Mouse (Mus musculus): ENCODE measurements around the gene Ptgr2. TPM values are rescaled to one million over a fixed set of nuclear protein-coding genes. Genes with fewer than 3 reads are reported as not detected.
A peak's percentile ranks its signal among the peaks of the same experiment; 100 is the strongest.

The Ptgr2 gene
- polyA plus RNA-seq, 1 experiment, result 253 TPM

GRCm38 (mm10) chr12:84277832-84278231 lies 7.2 kb upstream of the Ptgr2 start:
- Histone ChIP-seq H3K4me3 (ENCODE audit: insufficient read depth, low read depth, low read length) (no peak overlapping the region), H3K4me1 (ENCODE audit: control insufficient read depth, insufficient read depth, insufficient read length, low read length) (no peaks in the 10 kb centered on the region), H3K27ac (replicated peaks; ENCODE audit: low read depth, low read length) (no peak overlapping the region)

- H3K4me1 ChIP-seq (ENCODE audit: control insufficient read depth, insufficient read depth, insufficient read length, low read length), result no peaks in the 10 kb centered on the region
- no peak overlapping the region for H3K4me3 ChIP-seq (ENCODE audit: insufficient read depth, low read depth, low read length)
- H3K27ac ChIP-seq (replicated peaks; ENCODE audit: low read depth, low read length), result no peak overlapping the region
Observed at GRCm38 (mm10) chr12:84278901-84279300, 6.1 kb upstream of the Ptgr2 start.

- peak overlapping the region; percentile 96 for H3K27ac ChIP-seq (replicated peaks; ENCODE audit: low read depth, low read length)
- 0 out of 2 replicates have a peak, but pooled peaks cover 2% of the 10 kb centered on the region for H3K4me1 ChIP-seq (ENCODE audit: control insufficient read depth, insufficient read depth, insufficient read length, low read length)
- peak overlapping the region; percentile 74 for H3K4me3 ChIP-seq (ENCODE audit: insufficient read depth, low read depth, low read length)
Observed at GRCm38 (mm10) chr12:84284391-84284790, 641 bp upstream of the Ptgr2 start.

GRCm38 (mm10) chr12:84285593-84285968 lies 549 bp downstream of the Ptgr2 start:
- H3K4me1 ChIP-seq (ENCODE audit: control insufficient read depth, insufficient read depth, insufficient read length, low read length), result 0 out of 2 replicates have a peak, but pooled peaks cover 2% of the 10 kb centered on the region
- peak overlapping the region; percentile 94 for H3K27ac ChIP-seq (replicated peaks; ENCODE audit: low read depth, low read length)
- peak overlapping the region; percentile 74 for H3K4me3 ChIP-seq (ENCODE audit: insufficient read depth, low read depth, low read length)

- H3K4me1 ChIP-seq (ENCODE audit: control insufficient read depth, insufficient read depth, insufficient read length, low read length), result 0 out of 2 replicates have a peak, but pooled peaks cover 2% of the 10 kb centered on the region
Observed at GRCm38 (mm10) chr12:84288461-84288860, 3.4 kb downstream of the Ptgr2 start.

GRCm38 (mm10) chr12:84297851-84298250 lies 12.8 kb downstream of the Ptgr2 start:
- H3K4me1 ChIP-seq (ENCODE audit: control insufficient read depth, insufficient read depth, insufficient read length, low read length), result no peaks in the 10 kb centered on the region
- H3K4me3 ChIP-seq (ENCODE audit: insufficient read depth, low read depth, low read length), result no peak overlapping the region
- no peak overlapping the region for H3K27ac ChIP-seq (replicated peaks; ENCODE audit: low read depth, low read length)

More at GRCm38 (mm10) chr12:84288461-84288860, 3.4 kb downstream of the Ptgr2 start:
- H3K4me3 ChIP-seq (ENCODE audit: insufficient read depth, low read depth, low read length), result no peak overlapping the region
- H3K27ac ChIP-seq (replicated peaks; ENCODE audit: low read depth, low read length), result no peak overlapping the region

GRCm38 (mm10) chr12:84299265-84299664 lies 14.2 kb downstream of the Ptgr2 start:
- no peaks in the 10 kb centered on the region for H3K4me1 ChIP-seq (ENCODE audit: control insufficient read depth, insufficient read depth, insufficient read length, low read length)
- H3K4me3 ChIP-seq (ENCODE audit: insufficient read depth, low read depth, low read length), result no peak overlapping the region
- no peak overlapping the region for H3K27ac ChIP-seq (replicated peaks; ENCODE audit: low read depth, low read length)

- Histone ChIP-seq H3K4me1 (ENCODE audit: control insufficient read depth, insufficient read depth, insufficient read length, low read length) (no peaks in the 10 kb centered on the region), H3K27ac (replicated peaks; ENCODE audit: low read depth, low read length) (no peak overlapping the region), H3K4me3 (ENCODE audit: insufficient read depth, low read depth, low read length) (no peak overlapping the region)
Observed at GRCm38 (mm10) chr12:84304101-84304500, 19.1 kb downstream of the Ptgr2 start.

- Histone ChIP-seq H3K27ac (replicated peaks; ENCODE audit: low read depth, low read length) (no peak overlapping the region), H3K4me3 (ENCODE audit: insufficient read depth, low read depth, low read length) (no peak overlapping the region), H3K4me1 (ENCODE audit: control insufficient read depth, insufficient read depth, insufficient read length, low read length) (no peaks in the 10 kb centered on the region)
Observed at GRCm38 (mm10) chr12:84304554-84304953, 19.5 kb downstream of the Ptgr2 start.

- H3K4me1 ChIP-seq (ENCODE audit: control insufficient read depth, insufficient read depth, insufficient read length, low read length), result no peaks in the 10 kb centered on the region
- H3K4me3 ChIP-seq (ENCODE audit: insufficient read depth, low read depth, low read length), result no peak overlapping the region
- no peak overlapping the region for H3K27ac ChIP-seq (replicated peaks; ENCODE audit: low read depth, low read length)
Observed at GRCm38 (mm10) chr12:84311306-84311705, 26.3 kb downstream of the Ptgr2 start.

- H3K4me3 ChIP-seq (ENCODE audit: insufficient read depth, low read depth, low read length), result peak overlapping the region; percentile 84
- H3K27ac ChIP-seq (replicated peaks; ENCODE audit: low read depth, low read length), result peak overlapping the region; percentile 95
- no peaks in the 10 kb centered on the region for H3K4me1 ChIP-seq (ENCODE audit: control insufficient read depth, insufficient read depth, insufficient read length, low read length)
Observed at GRCm38 (mm10) chr12:84316006-84316405, 31.0 kb downstream of the Ptgr2 start.

GRCm38 (mm10) chr12:84316721-84317621 lies 31.9 kb downstream of the Ptgr2 start, which contains the start of gene Zfp410:
Zfp410 (plus strand) TSS chr12:84316852.
- Histone ChIP-seq H3K27ac (replicated peaks; ENCODE audit: low read depth, low read length) (peak within 1 kb of the TSS; percentile 95), H3K4me3 (ENCODE audit: insufficient read depth, low read depth, low read length) (peak within 1 kb of the TSS; percentile 84), H3K4me1 (ENCODE audit: control insufficient read depth, insufficient read depth, insufficient read length, low read length) (no peaks in the 10 kb centered on the region)

- Histone ChIP-seq H3K4me1 (ENCODE audit: control insufficient read depth, insufficient read depth, insufficient read length, low read length) (no peaks in the 10 kb centered on the region), H3K4me3 (ENCODE audit: insufficient read depth, low read depth, low read length) (no peak overlapping the region), H3K27ac (replicated peaks; ENCODE audit: low read depth, low read length) (no peak overlapping the region)
Observed at GRCm38 (mm10) chr12:84327111-84327512, 42.1 kb downstream of the Ptgr2 start.

- no peaks in the 10 kb centered on the region for H3K4me1 ChIP-seq (ENCODE audit: control insufficient read depth, insufficient read depth, insufficient read length, low read length)
- H3K4me3 ChIP-seq (ENCODE audit: insufficient read depth, low read depth, low read length), result no peak overlapping the region
- H3K27ac ChIP-seq (replicated peaks; ENCODE audit: low read depth, low read length), result no peak overlapping the region
Observed at GRCm38 (mm10) chr12:84336963-84337625, 52.1 kb downstream of the Ptgr2 start.

- H3K4me1 ChIP-seq (ENCODE audit: control insufficient read depth, insufficient read depth, insufficient read length, low read length), result no peaks in the 10 kb centered on the region; the same call in 1 of the 2 replicates
- no peak overlapping the region for H3K4me3 ChIP-seq (ENCODE audit: insufficient read depth, low read depth, low read length)
- no peak overlapping the region for H3K27ac ChIP-seq (replicated peaks; ENCODE audit: low read depth, low read length)
Observed at GRCm38 (mm10) chr12:84347192-84347591, 62.2 kb downstream of the Ptgr2 start.

Measured in brown adipose tissue, adult 24 weeks (tissue).